Mouse (Mus musculus): ENCODE data around the gene Ahsg. TPM values are rescaled to one million over a fixed set of nuclear protein-coding genes. Genes with fewer than 3 reads are reported as not detected.

The Ahsg gene
- total and polyA plus RNA-seq, 3 experiments = 0.43 TPM; not detected in 2

- no peak overlapping the region for H3K9ac ChIP-seq (ENCODE audit: insufficient read depth, low read depth)
- H3K79me2 ChIP-seq (replicated peaks; ENCODE audit: control insufficient read depth, extremely low read depth, insufficient read depth, poor library complexity, severe bottlenecking) = no peaks in the 10 kb centered on the region
- H3K36me3 ChIP-seq (replicated peaks in 1 of 2; ENCODE audit: control insufficient read depth in 1 of 2, insufficient read depth in 1 of 2, low read length in 1 of 2) = no peaks in the 10 kb centered on the region
- DNase-seq (ENCODE audit: extremely low read depth) = no peak
- H3K4me2 ChIP-seq (ENCODE audit: insufficient read depth, low read depth, poor library complexity, severe bottlenecking) = no peak overlapping the region
- dilution Hi-C loops (cut with MboI; ENCODE audit: extremely low pct_ligation_motif_present, extremely low pct_unique_long_range_greater_than_20kb, low sequenced_read_pairs) = no loop called here
- TF ChIP-seq ZNF384 (IDR thresholded peaks at IDR 0.05; ENCODE audit: low read depth, low read length) = no peak
- no peak for TF ChIP-seq MEF2A (IDR thresholded peaks at IDR 0.05; ENCODE audit: borderline replicate concordance, low read depth, low read length)
- TF ChIP-seq POLR2AphosphoS2 (IDR thresholded peaks at IDR 0.05; ENCODE audit: low read depth, low read length) = no peak
- TF ChIP-seq GABPA (IDR thresholded peaks at IDR 0.05; ENCODE audit: insufficient replicate concordance, low read depth, low read length) = no peak
- no peak for TF ChIP-seq POLR2A (IDR thresholded peaks at IDR 0.05; ENCODE audit: low read depth, low read length)
- in situ Hi-C loops (cut with MboI; ENCODE audit: low pct_ligation_motif_present, low pct_unique_long_range_greater_than_20kb, low sequenced_read_pairs) = loop anchor here (25.0 kb wide), 1 partner anchor 538 kb away; the partner anchor contains the start of gene Rtp1
- no peak overlapping the region for H3K4me3 ChIP-seq (replicated peaks in 1 of 3; ENCODE audit: low read depth in 2 of 3, low read length in 2 of 3, poor library complexity in 1 of 3)
- no peaks in the 10 kb centered on the region for H3K27me3 ChIP-seq (replicated peaks)
- H3K4me1 ChIP-seq (ENCODE audit: control insufficient read depth in 1 of 2, insufficient read depth in 2 of 2) = peaks cover 3 to 7% of the 10 kb centered on the region in 2 experiments
- no peak overlapping the region for H3K27ac ChIP-seq (ENCODE audit: insufficient read depth, low read depth)
- H3K9me3 ChIP-seq (replicated peaks; ENCODE audit: low read length) = peaks cover 2% of the 10 kb centered on the region
Observed at GRCm38 (mm10) chr16:22899346-22899745, 8.3 kb downstream of the Ahsg start.

GRCm38 (mm10) chr16:22899866-22900570, 8.9 kb downstream of the Ahsg start:
- no peaks in the 10 kb centered on the region for H3K27me3 ChIP-seq (replicated peaks)

GRCm38 (mm10) chr16:22901326-22901725, 10.2 kb downstream of the Ahsg start:
- no peaks in the 10 kb centered on the region for H3K36me3 ChIP-seq (replicated peaks in 1 of 2; ENCODE audit: control insufficient read depth in 1 of 2, insufficient read depth in 1 of 2, low read length in 1 of 2)
- peaks cover 5 to 13% of the 10 kb centered on the region in 2 experiments for H3K4me1 ChIP-seq (ENCODE audit: control insufficient read depth in 1 of 2, insufficient read depth in 2 of 2)
- H3K4me3 ChIP-seq (replicated peaks in 1 of 3; ENCODE audit: low read depth in 2 of 3, low read length in 2 of 3, poor library complexity in 1 of 3) = no peak overlapping the region
- TF ChIP-seq JUND (conservative IDR thresholded peaks at IDR 0.05; ENCODE audit: low read depth, low read length) (no peak), ZC3H11A (IDR thresholded peaks at IDR 0.05; ENCODE audit: low read depth, low read length) (no peak), MEF2A (IDR thresholded peaks at IDR 0.05; ENCODE audit: borderline replicate concordance, low read depth, low read length) (no peak), TCF12 (IDR thresholded peaks at IDR 0.05; ENCODE audit: low read depth, low read length) (no peak), GABPA (IDR thresholded peaks at IDR 0.05; ENCODE audit: insufficient replicate concordance, low read depth, low read length) (no peak), UBTF (IDR thresholded peaks at IDR 0.05; ENCODE audit: low read depth, low read length) (no peak), MAFK (IDR thresholded peaks at IDR 0.05; ENCODE audit: insufficient replicate concordance, low read length) (no peak), IRF4 (IDR thresholded peaks at IDR 0.05; ENCODE audit: low read depth, low read length) (no peak), TBP (conservative IDR thresholded peaks at IDR 0.05; ENCODE audit: low read depth, low read length) (no peak), CHD1 (IDR thresholded peaks at IDR 0.05; ENCODE audit: low read depth, low read length) (no peak), HCFC1 (IDR thresholded peaks at IDR 0.05; ENCODE audit: low read depth, low read length) (no peak), USF2 (conservative IDR thresholded peaks at IDR 0.05; ENCODE audit: low read depth, low read length) (no peak)
- H3K27ac ChIP-seq (ENCODE audit: insufficient read depth, low read depth) = no peak overlapping the region
- dilution Hi-C loops (cut with MboI; ENCODE audit: extremely low pct_ligation_motif_present, extremely low pct_unique_long_range_greater_than_20kb, low sequenced_read_pairs) = no loop called here
- H3K9me3 ChIP-seq (replicated peaks; ENCODE audit: low read length) = peaks cover 2% of the 10 kb centered on the region
- in situ Hi-C loops (cut with MboI; ENCODE audit: low pct_ligation_motif_present, low pct_unique_long_range_greater_than_20kb, low sequenced_read_pairs) = no loop called here
- no peak overlapping the region for H3K9ac ChIP-seq (ENCODE audit: insufficient read depth, low read depth)
- H3K4me2 ChIP-seq (ENCODE audit: insufficient read depth, low read depth, poor library complexity, severe bottlenecking) = no peak overlapping the region
- DNase-seq (ENCODE audit: extremely low read depth) = no peak
- no peaks in the 10 kb centered on the region for H3K79me2 ChIP-seq (replicated peaks; ENCODE audit: control insufficient read depth, extremely low read depth, insufficient read depth, poor library complexity, severe bottlenecking)
- H3K27me3 ChIP-seq (replicated peaks) = no peaks in the 10 kb centered on the region

More at GRCm38 (mm10) chr16:22899866-22900570, 8.9 kb downstream of the Ahsg start:
- no peak overlapping the region for H3K9ac ChIP-seq (ENCODE audit: insufficient read depth, low read depth)
- no peak overlapping the region for H3K27ac ChIP-seq (ENCODE audit: insufficient read depth, low read depth)
- H3K9me3 ChIP-seq (replicated peaks; ENCODE audit: low read length) = peaks cover 2% of the 10 kb centered on the region
- TF ChIP-seq IRF4 (IDR thresholded peaks at IDR 0.05; ENCODE audit: low read depth, low read length) (no peak), SMC3 (IDR thresholded peaks at IDR 0.05; ENCODE audit: low read depth, low read length) (no peak)
- no peaks in the 10 kb centered on the region for H3K36me3 ChIP-seq (replicated peaks in 1 of 2; ENCODE audit: control insufficient read depth in 1 of 2, insufficient read depth in 1 of 2, low read length in 1 of 2)
- no peak overlapping the region for H3K4me3 ChIP-seq (replicated peaks in 1 of 3; ENCODE audit: low read depth in 2 of 3, low read length in 2 of 3, poor library complexity in 1 of 3)
- H3K4me2 ChIP-seq (ENCODE audit: insufficient read depth, low read depth, poor library complexity, severe bottlenecking) = 0 out of 2 replicates have a peak overlapping the region, but pooled peaks have one; percentile 10
- H3K79me2 ChIP-seq (replicated peaks; ENCODE audit: control insufficient read depth, extremely low read depth, insufficient read depth, poor library complexity, severe bottlenecking) = no peaks in the 10 kb centered on the region
- in situ Hi-C loops (cut with MboI; ENCODE audit: low pct_ligation_motif_present, low pct_unique_long_range_greater_than_20kb, low sequenced_read_pairs) = loop anchor here (25.0 kb wide), 1 partner anchor 537 kb away; the partner anchor contains the start of gene Rtp1
- H3K4me1 ChIP-seq (ENCODE audit: control insufficient read depth in 1 of 2, insufficient read depth in 2 of 2) = peaks cover 5 to 13% of the 10 kb centered on the region in 2 experiments
- dilution Hi-C loops (cut with MboI; ENCODE audit: extremely low pct_ligation_motif_present, extremely low pct_unique_long_range_greater_than_20kb, low sequenced_read_pairs) = no loop called here
- DNase-seq (ENCODE audit: extremely low read depth) = no peak

Measured in CH12.LX (cell line).